Mouse (Mus musculus): ENCODE measurements around the gene Rab6b. TPM values are rescaled to one million over a fixed set of nuclear protein-coding genes. Genes with fewer than 3 reads are reported as not detected.
"Not testable (repeated sequence)": the region's sequence is repeated elsewhere in the genome, so short reads cannot be mapped to it uniquely, and the experiment has no call there.

Gene Rab6b
- polyA plus RNA-seq, 1 experiment from 2014 or later: 126 TPM

GRCm38 (mm10) chr9:103082246-103082975 is 29.2 kb upstream of the Rab6b start:
- Histone ChIP-seq H3K4me2 (no peak overlapping the region), H3K9ac (no peak overlapping the region), H3K9me3 (no peaks in the 10 kb centered on the region), H3K4me1 (replicated peaks) (no peaks in the 10 kb centered on the region), H3K36me3 (no peaks in the 10 kb centered on the region), H3K27ac (replicated peaks) (no peak overlapping the region), H3K4me3 (no peak overlapping the region), H3K27me3 (no peaks in the 10 kb centered on the region)
- no peak for ATAC-seq (ENCODE audit: low FRiP score, low read depth)
- WGBS: 79% methylated on average over 8 of the region's 8 CpGs

GRCm38 (mm10) chr9:103083405-103083804 is 28.2 kb upstream of the Rab6b start:
- no peak for ATAC-seq (ENCODE audit: low FRiP score, low read depth)
- Histone ChIP-seq H3K27me3 (no peaks in the 10 kb centered on the region), H3K9me3 (no peaks in the 10 kb centered on the region), H3K36me3 (no peaks in the 10 kb centered on the region), H3K4me2 (no peak overlapping the region), H3K9ac (no peak overlapping the region), H3K27ac (replicated peaks) (no peak overlapping the region), H3K4me1 (replicated peaks) (no peaks in the 10 kb centered on the region), H3K4me3 (no peak overlapping the region)
- WGBS: 54% methylated on average over 3 of the region's 3 CpGs

GRCm38 (mm10) chr9:103086736-103087135 is 24.9 kb upstream of the Rab6b start:
- 79% methylated on average over 6 of the region's 6 CpGs for WGBS
- Histone ChIP-seq H3K9me3 (no peaks in the 10 kb centered on the region), H3K36me3 (no peaks in the 10 kb centered on the region), H3K4me1 (replicated peaks) (no peaks in the 10 kb centered on the region; the same call in 1 of the 2 replicates), H3K27ac (replicated peaks) (no peak overlapping the region), H3K4me2 (no peak overlapping the region), H3K4me3 (no peak overlapping the region), H3K27me3 (no peaks in the 10 kb centered on the region), H3K9ac (no peak overlapping the region)
- ATAC-seq (ENCODE audit: low FRiP score, low read depth): no peak

GRCm38 (mm10) chr9:103087301-103087700 is 24.3 kb upstream of the Rab6b start:
- H3K36me3 ChIP-seq: no peaks in the 10 kb centered on the region
- no peak overlapping the region for H3K4me2 ChIP-seq
- peaks cover 5% of the 10 kb centered on the region for H3K4me1 ChIP-seq (replicated peaks)
- no peak for ATAC-seq (ENCODE audit: low FRiP score, low read depth)
- no peak overlapping the region for H3K4me3 ChIP-seq
- 69% methylated on average over 8 of the region's 8 CpGs for WGBS
- H3K9ac ChIP-seq: no peak overlapping the region
- no peaks in the 10 kb centered on the region for H3K9me3 ChIP-seq
- H3K27me3 ChIP-seq: no peaks in the 10 kb centered on the region
- no peak overlapping the region for H3K27ac ChIP-seq (replicated peaks)

- no peak for ATAC-seq (ENCODE audit: low FRiP score, low read depth)
- H3K36me3 ChIP-seq: no peaks in the 10 kb centered on the region
- no peak overlapping the region for H3K4me3 ChIP-seq
- peaks cover 11% of the 10 kb centered on the region for H3K4me1 ChIP-seq (replicated peaks)
- no peak overlapping the region for H3K9ac ChIP-seq
- no peaks in the 10 kb centered on the region for H3K9me3 ChIP-seq
- 74% methylated on average over 2 of the region's 2 CpGs for WGBS
- no peaks in the 10 kb centered on the region for H3K27me3 ChIP-seq
- no peak overlapping the region for H3K4me2 ChIP-seq
- H3K27ac ChIP-seq (replicated peaks): no peak overlapping the region
Measured at GRCm38 (mm10) chr9:103088661-103089060, 22.9 kb upstream of the Rab6b start.

GRCm38 (mm10) chr9:103090116-103090875 is 21.3 kb upstream of the Rab6b start:
- no peak overlapping the region for H3K27ac ChIP-seq (replicated peaks)
- peaks cover 11% of the 10 kb centered on the region for H3K4me1 ChIP-seq (replicated peaks)
- WGBS: 66% methylated on average over 9 of the region's 9 CpGs
- H3K4me3 ChIP-seq: no peak overlapping the region
- no peaks in the 10 kb centered on the region for H3K9me3 ChIP-seq
- no peak for ATAC-seq (ENCODE audit: low FRiP score, low read depth)
- no peaks in the 10 kb centered on the region for H3K27me3 ChIP-seq
- no peaks in the 10 kb centered on the region for H3K36me3 ChIP-seq
- H3K4me2 ChIP-seq: no peak overlapping the region
- no peak overlapping the region for H3K9ac ChIP-seq

- no peaks in the 10 kb centered on the region for H3K27me3 ChIP-seq
- H3K36me3 ChIP-seq: no peaks in the 10 kb centered on the region
- ATAC-seq (ENCODE audit: low FRiP score, low read depth): no peak
- WGBS: 83% methylated on average over 16 of the region's 16 CpGs
- no peak overlapping the region for H3K4me2 ChIP-seq
- no peak overlapping the region for H3K27ac ChIP-seq (replicated peaks)
- no peak overlapping the region for H3K4me3 ChIP-seq
- peaks cover 11% of the 10 kb centered on the region for H3K4me1 ChIP-seq (replicated peaks)
- H3K9me3 ChIP-seq: no peaks in the 10 kb centered on the region
- no peak overlapping the region for H3K9ac ChIP-seq
Measured at GRCm38 (mm10) chr9:103091039-103091883, 20.3 kb upstream of the Rab6b start.

GRCm38 (mm10) chr9:103092248-103092647 is 19.3 kb upstream of the Rab6b start:
- H3K9me3 ChIP-seq: no peaks in the 10 kb centered on the region
- no peak overlapping the region; the same call in 1 of the 2 replicates for H3K27ac ChIP-seq (replicated peaks)
- H3K36me3 ChIP-seq: no peaks in the 10 kb centered on the region
- peaks cover 11% of the 10 kb centered on the region for H3K4me1 ChIP-seq (replicated peaks)
- 0% methylated on average over 19 of the region's 19 CpGs for WGBS
- H3K4me2 ChIP-seq: peak overlapping the region; percentile 94
- peak overlapping the region; percentile 67 for H3K9ac ChIP-seq
- H3K4me3 ChIP-seq: peak overlapping the region; percentile 49
- ATAC-seq (ENCODE audit: low FRiP score, low read depth): peak; percentile 91
- no peaks in the 10 kb centered on the region for H3K27me3 ChIP-seq

- Histone ChIP-seq H3K4me3 (no peak overlapping the region), H3K4me2 (no peak overlapping the region), H3K9ac (no peak overlapping the region), H3K27me3 (no peaks in the 10 kb centered on the region), H3K36me3 (no peaks in the 10 kb centered on the region), H3K4me1 (replicated peaks) (peaks cover 11% of the 10 kb centered on the region), H3K9me3 (no peaks in the 10 kb centered on the region), H3K27ac (replicated peaks) (no peak overlapping the region)
- ATAC-seq (ENCODE audit: low FRiP score, low read depth): no peak
- 92% methylated on average over 3 of the region's 3 CpGs for WGBS
Measured at GRCm38 (mm10) chr9:103093681-103094080, 17.9 kb upstream of the Rab6b start.

GRCm38 (mm10) chr9:103108341-103108798 is 3.2 kb upstream of the Rab6b start:
- not testable (repeated sequence) for H3K36me3 ChIP-seq, H3K9me3 ChIP-seq, H3K27me3 ChIP-seq
- H3K9ac ChIP-seq: 0 out of 2 replicates have a peak overlapping the region, but pooled peaks have one; percentile 16
- H3K27ac ChIP-seq (replicated peaks): peak overlapping the region; percentile 64; the same call in 1 of the 2 replicates
- WGBS: 13% methylated on average over 9 of the region's 14 CpGs
- peak overlapping the region; percentile 54 for H3K4me2 ChIP-seq
- ATAC-seq (ENCODE audit: low FRiP score, low read depth): peak; percentile 53; the same call in 1 of the 2 replicates
- peaks cover 27% of the 10 kb centered on the region for H3K4me1 ChIP-seq (replicated peaks)
- peak overlapping the region; percentile 41 for H3K4me3 ChIP-seq

- peak overlapping the region; percentile 46 for H3K27ac ChIP-seq (replicated peaks)
- 33% methylated on average over 18 of the region's 18 CpGs for WGBS
Measured at GRCm38 (mm10) chr9:103108943-103109670, 2.5 kb upstream of the Rab6b start.

More at GRCm38 (mm10) chr9:103108943-103109670, 2.5 kb upstream of the Rab6b start:
- peak overlapping the region; percentile 62 for H3K4me2 ChIP-seq
- H3K9ac ChIP-seq: peak overlapping the region; percentile 46
- ATAC-seq (ENCODE audit: low FRiP score, low read depth): no peak
- no peaks in the 10 kb centered on the region for H3K36me3 ChIP-seq
- peak overlapping the region; percentile 41 for H3K4me3 ChIP-seq
- no peaks in the 10 kb centered on the region for H3K9me3 ChIP-seq
- no peaks in the 10 kb centered on the region for H3K27me3 ChIP-seq
- H3K4me1 ChIP-seq (replicated peaks): peaks cover 34% of the 10 kb centered on the region
